Mouse (Mus musculus): ENCODE measurements around the gene Intu. TPM values are rescaled to one million over a fixed set of nuclear protein-coding genes. Genes with fewer than 3 reads are reported as not detected.

Gene Intu
- polyA plus RNA-seq, 1 experiment from 2014 or later: 3.7 TPM

DNA sequence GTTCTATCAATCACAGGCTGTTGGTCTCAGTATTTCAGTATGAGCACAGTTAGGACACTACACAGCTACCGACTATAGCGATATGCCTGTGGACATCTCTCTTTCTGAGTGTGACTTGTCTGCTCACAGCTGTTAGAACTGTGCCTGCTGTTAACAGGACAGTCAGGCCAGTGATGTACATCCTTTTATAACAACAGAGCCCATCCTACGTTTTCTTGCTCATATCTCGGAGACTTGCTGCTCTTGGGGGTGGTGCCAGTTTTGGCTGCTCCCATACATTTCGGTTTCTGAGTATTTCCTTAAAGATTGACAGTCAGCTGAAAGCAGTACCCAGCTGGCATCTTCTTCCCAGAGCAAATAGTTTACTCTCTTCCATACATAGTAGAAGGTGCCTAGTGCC is 125.3 kb downstream of the Intu start:
- no peak for ATAC-seq (ENCODE audit: insufficient number of reproducible peaks, insufficient read depth, low FRiP score, low TSS enrichment, low read depth)
- Histone ChIP-seq H3K4me1 (peaks cover 5% of the 10 kb centered on the region; the same call in 1 of the 2 replicates), H3K27ac (no peak overlapping the region), H3K4me3 (no peak overlapping the region), H3K9ac (no peak overlapping the region), H3K27me3 (no peaks in the 10 kb centered on the region), H3K36me3 (peaks cover 27% of the 10 kb centered on the region), H3K9me3 (no peaks in the 10 kb centered on the region), H3K4me2 (no peak overlapping the region)
- WGBS: 86% methylated on average over 5 of the region's 5 CpGs

DNA sequence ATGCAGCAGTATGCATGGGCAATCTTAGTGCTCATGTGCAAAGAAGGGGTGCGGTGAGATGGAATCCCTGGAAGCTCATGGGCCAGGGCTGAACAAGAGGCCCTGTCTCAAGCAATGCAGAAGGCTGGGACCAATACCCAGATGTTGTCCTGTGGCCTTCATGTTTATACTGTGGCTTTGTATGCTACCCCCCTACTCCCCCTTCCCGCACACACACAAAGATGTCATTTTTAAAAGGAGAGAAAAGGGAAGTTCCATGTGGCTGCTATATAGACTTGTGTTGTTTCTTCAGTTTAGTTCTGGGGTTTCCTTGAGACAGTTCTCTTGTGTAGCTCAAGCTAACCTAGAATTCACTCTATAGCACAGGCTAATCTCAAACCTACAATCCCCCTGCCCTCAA is 129.1 kb downstream of the Intu start:
- Histone ChIP-seq H3K9ac (no peak overlapping the region), H3K36me3 (peaks cover 26% of the 10 kb centered on the region), H3K4me2 (no peak overlapping the region), H3K9me3 (no peaks in the 10 kb centered on the region), H3K4me3 (no peak overlapping the region), H3K4me1 (0 out of 2 replicates have a peak, but pooled peaks cover under 1% of the 10 kb centered on the region), H3K27ac (no peak overlapping the region), H3K27me3 (no peaks in the 10 kb centered on the region)
- 98% methylated on average over 2 of the region's 2 CpGs for WGBS
- ATAC-seq (ENCODE audit: insufficient number of reproducible peaks, insufficient read depth, low FRiP score, low TSS enrichment, low read depth): no peak

DNA sequence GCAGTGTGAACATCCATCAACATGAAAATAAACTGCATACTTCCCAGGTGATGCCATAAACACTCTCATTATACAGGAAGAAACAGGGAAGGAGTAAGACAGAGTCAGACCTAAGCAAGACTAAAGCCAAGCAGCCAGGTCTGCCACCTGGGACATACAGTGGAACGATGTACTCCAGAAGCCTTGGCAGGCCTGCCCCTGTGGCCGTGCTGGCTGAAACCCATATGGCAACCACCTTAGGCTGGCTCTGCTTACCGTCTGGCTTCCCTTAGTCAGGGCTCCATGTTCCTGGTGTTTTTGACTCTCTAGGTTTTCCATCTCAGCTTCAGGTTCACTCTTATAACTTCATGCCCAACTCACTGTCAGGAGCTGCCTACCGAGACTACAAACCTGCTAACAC is 135.0 kb downstream of the Intu start:
- no peak for ATAC-seq (ENCODE audit: insufficient number of reproducible peaks, insufficient read depth, low FRiP score, low TSS enrichment, low read depth)
- no peak overlapping the region for H3K4me2 ChIP-seq
- peaks cover 22% of the 10 kb centered on the region for H3K36me3 ChIP-seq
- no peak overlapping the region for H3K4me3 ChIP-seq
- no peaks in the 10 kb centered on the region for H3K4me1 ChIP-seq
- no peaks in the 10 kb centered on the region for H3K27me3 ChIP-seq
- no peak overlapping the region for H3K9ac ChIP-seq
- 80% methylated on average over 4 of the region's 4 CpGs for WGBS
- H3K27ac ChIP-seq: no peak overlapping the region
- no peaks in the 10 kb centered on the region for H3K9me3 ChIP-seq

DNA sequence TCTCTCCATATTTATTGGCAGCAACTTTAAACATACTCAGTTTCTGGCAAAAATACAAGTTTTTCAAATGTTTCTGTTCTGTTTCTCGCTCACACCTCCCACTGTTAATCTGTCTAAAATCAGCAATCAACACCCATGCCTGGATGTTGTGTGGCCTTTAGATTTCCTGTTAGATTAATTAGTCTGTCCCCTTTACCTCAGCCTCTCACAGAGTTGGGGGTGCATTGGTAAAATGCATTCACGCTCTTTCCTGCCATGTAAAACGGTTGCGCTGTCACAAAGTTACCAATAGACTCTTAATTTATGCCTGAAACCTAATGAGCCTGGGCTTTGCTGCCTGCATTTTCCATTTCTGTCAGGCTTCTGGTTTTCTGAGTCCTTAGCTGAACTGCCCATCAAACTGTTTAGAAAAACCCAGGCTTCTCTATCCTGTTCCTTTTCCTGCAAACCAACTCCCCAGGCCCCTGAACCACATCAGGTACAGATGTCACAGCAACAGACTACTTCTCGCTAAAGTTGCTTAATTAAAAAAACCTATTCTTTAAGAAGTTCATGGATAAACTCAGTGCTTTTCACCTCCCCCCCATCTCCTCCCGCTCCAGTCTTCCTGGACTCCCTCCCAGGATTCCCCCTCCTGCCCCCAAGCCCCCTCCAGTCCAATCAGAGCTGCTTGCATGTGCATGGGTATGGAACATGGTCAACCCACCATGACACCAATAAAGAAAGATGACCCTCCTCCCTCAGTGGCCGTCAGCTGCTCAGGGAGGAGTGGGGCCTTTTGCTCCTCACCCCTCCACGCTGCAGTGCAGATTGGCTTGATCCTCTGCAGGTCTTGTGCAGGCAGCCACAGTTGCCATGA is 136.0 kb downstream of the Intu start:
- Histone ChIP-seq H3K9me3 (no peaks in the 10 kb centered on the region), H3K4me1 (no peaks in the 10 kb centered on the region), H3K4me3 (no peak overlapping the region), H3K36me3 (peaks cover 22% of the 10 kb centered on the region), H3K27ac (no peak overlapping the region), H3K9ac (no peak overlapping the region), H3K4me2 (no peak overlapping the region), H3K27me3 (no peaks in the 10 kb centered on the region)
- no peak for ATAC-seq (ENCODE audit: insufficient number of reproducible peaks, insufficient read depth, low FRiP score, low TSS enrichment, low read depth)
- 82% methylated on average over 8 of the region's 8 CpGs for WGBS

DNA sequence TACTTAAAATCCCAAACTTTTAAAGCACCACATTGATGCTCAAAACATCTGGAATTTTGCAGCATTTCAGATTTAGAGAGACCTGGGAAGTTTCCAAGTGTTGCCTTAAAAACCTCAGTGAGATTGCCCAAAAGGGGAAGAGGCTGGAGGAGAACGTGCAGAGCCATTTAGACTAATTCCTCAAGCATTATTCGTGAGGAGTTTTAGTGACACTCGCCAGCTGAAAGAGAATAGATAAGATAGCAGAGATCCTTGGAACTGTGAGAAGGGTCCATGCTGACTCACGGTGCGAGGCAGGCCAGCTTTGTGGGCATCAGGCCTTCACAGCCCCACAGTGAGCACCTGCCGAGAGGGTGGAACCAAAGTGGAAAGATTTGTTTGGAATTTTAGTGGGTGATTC is 137.8 kb downstream of the Intu start:
- ATAC-seq (ENCODE audit: insufficient number of reproducible peaks, insufficient read depth, low FRiP score, low TSS enrichment, low read depth): no peak
- WGBS: 76% methylated on average over 6 of the region's 6 CpGs
- H3K4me3 ChIP-seq: no peak overlapping the region

DNA sequence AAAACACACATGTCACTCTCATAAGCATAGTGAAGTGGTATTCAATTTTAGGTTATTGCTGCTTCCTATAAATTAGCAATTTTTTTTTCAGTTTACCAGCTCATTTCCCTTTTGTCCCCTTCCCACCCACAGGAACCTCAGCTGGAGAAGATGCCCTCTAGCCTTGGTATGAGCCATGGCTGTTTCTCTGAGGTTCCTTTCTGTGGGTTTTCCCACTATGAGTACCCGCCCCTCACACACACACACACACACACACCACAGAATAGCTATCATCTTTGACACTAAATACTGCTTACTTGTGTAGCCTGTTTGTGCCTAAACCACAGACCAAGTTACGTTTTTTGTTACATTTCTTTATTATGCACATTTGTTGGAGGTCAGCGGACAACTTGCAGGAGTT is 138.3 kb downstream of the Intu start:
- Histone ChIP-seq H3K9me3 (no peaks in the 10 kb centered on the region), H3K4me1 (no peaks in the 10 kb centered on the region), H3K4me3 (no peak overlapping the region), H3K36me3 (peaks cover 15% of the 10 kb centered on the region), H3K9ac (no peak overlapping the region), H3K27ac (no peak overlapping the region), H3K27me3 (no peaks in the 10 kb centered on the region), H3K4me2 (no peak overlapping the region)
- ATAC-seq (ENCODE audit: insufficient number of reproducible peaks, insufficient read depth, low FRiP score, low TSS enrichment, low read depth): no peak
- WGBS: 88% methylated on average over 3 of the region's 3 CpGs

More for the DNA sequence above, 137.8 kb downstream of the Intu start:
- H3K9ac ChIP-seq: no peak overlapping the region
- no peak overlapping the region for H3K4me2 ChIP-seq
- peaks cover 15% of the 10 kb centered on the region for H3K36me3 ChIP-seq
- no peaks in the 10 kb centered on the region for H3K9me3 ChIP-seq
- no peaks in the 10 kb centered on the region for H3K4me1 ChIP-seq
- no peaks in the 10 kb centered on the region for H3K27me3 ChIP-seq
- no peak overlapping the region for H3K27ac ChIP-seq

DNA sequence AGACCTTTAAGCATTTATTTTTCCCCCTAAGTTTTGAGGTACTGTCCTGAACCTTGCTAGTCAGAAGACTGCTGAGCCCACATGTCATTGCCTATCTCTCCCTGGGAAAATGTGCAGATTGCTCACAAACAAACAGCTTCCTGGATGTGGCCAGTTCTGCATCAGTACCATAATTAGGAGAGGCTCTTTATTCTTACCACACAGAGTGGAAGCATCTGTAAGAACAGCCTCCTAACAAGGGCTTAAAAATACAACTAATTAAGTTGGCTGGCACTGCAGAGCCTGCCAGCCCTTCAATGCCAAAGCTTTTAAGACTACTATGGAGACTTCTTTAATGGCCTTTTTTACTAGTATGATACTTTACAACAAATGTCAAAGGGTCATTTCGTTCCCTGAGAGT is 142.4 kb downstream of the Intu start:
- H3K4me1 ChIP-seq: 0 out of 2 replicates have a peak, but pooled peaks cover 3% of the 10 kb centered on the region
- no peaks in the 10 kb centered on the region for H3K27me3 ChIP-seq
- ATAC-seq (ENCODE audit: insufficient number of reproducible peaks, insufficient read depth, low FRiP score, low TSS enrichment, low read depth): no peak
- WGBS: 67% methylated on average over 1 of the region's 1 CpGs
- no peak overlapping the region for H3K9ac ChIP-seq
- no peak overlapping the region for H3K4me2 ChIP-seq
- no peak overlapping the region for H3K4me3 ChIP-seq
- no peaks in the 10 kb centered on the region for H3K9me3 ChIP-seq
- no peak overlapping the region for H3K27ac ChIP-seq
- H3K36me3 ChIP-seq: no peaks in the 10 kb centered on the region; the same call in 1 of the 2 replicates

DNA sequence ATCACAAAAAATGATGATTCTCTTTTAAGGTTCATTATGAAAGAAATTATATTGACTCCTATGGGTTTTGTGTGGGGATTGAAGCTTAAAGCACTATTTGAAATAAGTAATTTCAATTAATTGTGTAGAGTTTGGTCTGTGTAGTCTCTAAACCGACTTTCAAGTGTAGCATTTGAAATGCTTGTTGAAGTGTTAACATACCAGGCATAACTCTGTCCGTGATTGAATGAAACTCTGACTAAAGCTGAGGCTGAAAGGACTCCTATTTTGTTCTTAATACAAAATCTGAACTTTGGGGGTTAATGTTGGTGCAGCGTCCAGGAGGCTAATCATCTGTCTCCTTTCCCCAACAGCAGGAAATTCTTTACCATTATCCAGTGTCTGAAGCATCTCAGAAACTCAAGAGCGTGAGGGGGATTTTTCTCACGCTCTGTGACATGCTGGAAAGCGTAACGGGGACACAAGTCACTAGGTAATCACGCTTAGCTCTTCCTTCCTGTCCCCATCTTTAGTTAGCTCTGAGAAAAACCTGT is 143.9 kb downstream of the Intu start:
- no peaks in the 10 kb centered on the region for H3K9me3 ChIP-seq
- no peak overlapping the region for H3K4me2 ChIP-seq
- WGBS: 33% methylated on average over 8 of the region's 8 CpGs
- H3K36me3 ChIP-seq: no peaks in the 10 kb centered on the region; the same call in 1 of the 2 replicates
- H3K9ac ChIP-seq: no peak overlapping the region
- H3K27ac ChIP-seq: no peak overlapping the region
- no peak overlapping the region for H3K4me3 ChIP-seq
- ATAC-seq (ENCODE audit: insufficient number of reproducible peaks, insufficient read depth, low FRiP score, low TSS enrichment, low read depth): no peak
- H3K4me1 ChIP-seq: 0 out of 2 replicates have a peak, but pooled peaks cover 3% of the 10 kb centered on the region
- no peaks in the 10 kb centered on the region for H3K27me3 ChIP-seq

DNA sequence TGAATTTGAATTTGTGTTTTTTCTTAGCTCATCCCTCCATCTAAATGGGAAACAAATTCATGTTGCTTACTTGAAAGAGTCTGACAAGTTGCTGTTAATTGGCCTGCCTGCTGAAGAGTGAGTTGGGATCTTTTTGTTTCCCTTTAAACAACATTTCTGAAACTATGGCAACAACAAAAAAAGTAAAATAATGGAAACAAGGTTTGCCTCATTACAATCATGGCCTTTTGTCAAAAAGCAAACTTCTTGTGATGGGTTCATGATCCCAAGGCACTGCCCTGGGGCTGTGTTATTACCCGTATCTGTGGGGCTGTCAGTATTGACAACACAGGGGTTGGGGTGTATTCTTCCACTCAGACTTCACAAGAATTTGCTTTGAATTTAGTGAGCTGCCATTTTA is 147.8 kb downstream of the Intu start:
- no peak overlapping the region for H3K4me3 ChIP-seq
- H3K9ac ChIP-seq: no peak overlapping the region
- ATAC-seq (ENCODE audit: insufficient number of reproducible peaks, insufficient read depth, low FRiP score, low TSS enrichment, low read depth): no peak
- H3K36me3 ChIP-seq: peaks cover 3% of the 10 kb centered on the region; the same call in 1 of the 2 replicates
- whole genome bisulfite sequencing: 31% methylated on average over 1 of the region's 1 CpGs
- H3K4me1 ChIP-seq: 0 out of 2 replicates have a peak, but pooled peaks cover 3% of the 10 kb centered on the region
- H3K4me2 ChIP-seq: no peak overlapping the region
- no peaks in the 10 kb centered on the region for H3K27me3 ChIP-seq
- no peaks in the 10 kb centered on the region for H3K9me3 ChIP-seq
- no peak overlapping the region for H3K27ac ChIP-seq

DNA sequence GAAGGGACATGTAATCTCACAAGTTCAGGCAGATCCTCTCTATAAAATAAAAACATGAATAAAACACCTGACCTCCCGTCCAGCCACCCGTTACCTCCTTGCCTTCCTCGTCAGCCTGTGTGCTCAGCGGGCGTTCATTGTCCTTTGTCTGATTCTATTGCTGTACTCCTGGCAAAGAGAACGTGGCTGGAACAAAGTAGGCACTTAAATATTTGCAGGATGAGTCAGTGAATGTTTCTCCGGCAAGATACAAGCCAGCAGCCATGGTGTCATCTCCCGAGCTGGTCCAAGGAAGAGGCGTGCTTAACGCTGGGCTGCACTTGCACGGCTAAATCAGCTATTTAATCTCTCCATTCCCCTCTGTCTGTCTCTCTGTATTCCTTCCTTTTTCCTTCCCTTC is 151.3 kb downstream of the Intu start:
- no peaks in the 10 kb centered on the region for H3K27me3 ChIP-seq
- no peak overlapping the region for H3K4me3 ChIP-seq
- H3K27ac ChIP-seq: no peak overlapping the region
- H3K4me1 ChIP-seq: peaks cover 13% of the 10 kb centered on the region
- 0 out of 2 replicates have a peak, but pooled peaks cover 3% of the 10 kb centered on the region for H3K36me3 ChIP-seq
- no peak for ATAC-seq (ENCODE audit: insufficient number of reproducible peaks, insufficient read depth, low FRiP score, low TSS enrichment, low read depth)
- H3K9me3 ChIP-seq: no peaks in the 10 kb centered on the region
- no peak overlapping the region for H3K9ac ChIP-seq
- WGBS: 59% methylated on average over 11 of the region's 11 CpGs
- no peak overlapping the region for H3K4me2 ChIP-seq

DNA sequence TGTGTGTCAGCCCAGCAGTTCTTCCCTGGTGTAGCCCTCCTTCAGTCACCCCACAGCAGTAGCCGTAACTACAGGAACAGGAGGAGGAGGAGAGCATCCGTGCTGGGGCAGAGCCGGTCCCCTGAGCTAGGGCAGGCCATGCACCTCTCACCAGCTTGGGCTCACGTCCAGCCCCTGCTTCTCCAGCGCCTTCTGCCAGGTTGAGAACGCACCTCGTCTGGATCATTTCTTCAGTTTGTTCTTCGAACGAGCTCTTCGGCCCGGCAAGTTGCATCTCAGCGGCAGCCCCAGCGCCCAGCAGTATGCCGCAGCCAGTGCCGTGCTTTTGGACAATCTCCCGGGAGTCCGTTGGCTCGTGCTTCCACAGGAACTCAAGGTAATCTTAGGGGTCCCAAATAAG is 152.1 kb downstream of the Intu start:
- Histone ChIP-seq H3K4me2 (no peak overlapping the region), H3K9me3 (no peaks in the 10 kb centered on the region), H3K4me1 (peaks cover 13% of the 10 kb centered on the region), H3K9ac (no peak overlapping the region), H3K27me3 (no peaks in the 10 kb centered on the region), H3K4me3 (no peak overlapping the region), H3K27ac (no peak overlapping the region), H3K36me3 (0 out of 2 replicates have a peak, but pooled peaks cover 5% of the 10 kb centered on the region)
- 93% methylated on average over 18 of the region's 18 CpGs for WGBS
- no peak for ATAC-seq (ENCODE audit: insufficient number of reproducible peaks, insufficient read depth, low FRiP score, low TSS enrichment, low read depth)
